Mouse (Mus musculus) CD4-positive helper T cell, adult 2 months (primary cell): ENCODE measurements at regions not wholly inside any gene's neighbourhood (a gene's known extent, or its start where the extent isn't known, plus 50 kb on each side); places are given as distances from the start of the nearest gene placed in this dataset.

ENCODE experiments used
- DNase-seq: peaks from one replicate; pipeline ENCODE4 v3.0.0-alpha.2; 2012; ENCODE audit warnings: low read depth, missing footprints, low spot score

DNA sequence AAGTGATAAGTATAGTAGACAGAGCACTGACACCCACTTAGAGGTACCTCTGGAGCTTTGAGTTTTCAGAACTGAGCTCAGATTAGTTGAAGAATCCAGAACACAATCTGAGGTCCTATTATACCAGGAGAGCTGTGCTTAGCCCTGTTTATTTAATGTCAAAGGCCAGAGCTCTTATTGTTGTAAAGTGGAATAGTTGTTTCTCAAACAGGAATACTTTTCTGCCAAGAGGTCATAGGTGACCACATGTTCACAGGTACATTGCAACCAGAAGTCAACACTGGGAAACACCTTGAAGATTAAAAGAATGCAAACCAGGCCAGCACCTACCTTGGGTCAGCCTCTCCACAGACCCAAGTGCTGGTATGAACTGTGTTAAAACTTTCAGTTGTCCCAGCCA, 291.9 kb upstream of the 4930412O13Rik start:
- DNase-seq, result no peak

DNA sequence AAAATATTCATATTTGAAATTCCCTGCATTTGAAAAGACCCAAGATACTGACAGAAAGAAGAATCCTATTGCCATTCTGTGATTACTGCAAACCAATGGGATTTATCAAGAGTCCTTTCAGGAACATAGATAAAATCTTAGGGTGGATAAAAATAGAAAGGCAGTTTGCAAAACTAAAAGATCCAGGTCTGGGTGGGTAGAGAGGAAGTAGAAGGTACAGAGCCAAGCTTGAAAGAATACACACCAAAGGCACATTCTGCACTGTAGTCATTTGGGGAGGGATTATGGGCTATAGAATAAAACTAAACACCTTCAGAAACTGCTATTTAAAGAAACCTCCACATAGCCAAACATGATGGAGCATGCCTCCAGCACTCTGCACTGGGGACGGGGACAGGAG, 288.5 kb upstream of the 4930412O13Rik start:
- DNase-seq, result no peak

DNA sequence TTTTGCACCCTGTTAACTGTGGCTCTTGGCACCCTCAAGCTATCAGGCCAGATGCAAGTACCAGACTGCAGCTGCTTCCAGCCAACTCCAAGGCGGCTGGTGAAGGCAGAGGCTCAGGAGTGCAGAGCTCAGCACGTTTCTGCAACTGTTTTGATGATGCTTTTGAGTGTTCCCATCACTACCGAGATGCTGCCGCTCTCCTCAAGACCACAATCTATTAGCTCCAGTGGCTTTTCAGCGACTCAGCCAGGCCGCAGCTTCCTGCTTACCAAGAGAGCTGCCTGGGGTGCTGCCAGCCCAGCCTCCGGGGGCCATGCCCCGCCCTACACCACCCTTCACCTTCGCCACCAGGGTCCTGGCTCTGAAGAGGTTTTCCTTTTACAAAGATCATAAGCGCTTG, 287.1 kb upstream of the 4930412O13Rik start:
- DNase-seq, result peak; percentile 95

DNA sequence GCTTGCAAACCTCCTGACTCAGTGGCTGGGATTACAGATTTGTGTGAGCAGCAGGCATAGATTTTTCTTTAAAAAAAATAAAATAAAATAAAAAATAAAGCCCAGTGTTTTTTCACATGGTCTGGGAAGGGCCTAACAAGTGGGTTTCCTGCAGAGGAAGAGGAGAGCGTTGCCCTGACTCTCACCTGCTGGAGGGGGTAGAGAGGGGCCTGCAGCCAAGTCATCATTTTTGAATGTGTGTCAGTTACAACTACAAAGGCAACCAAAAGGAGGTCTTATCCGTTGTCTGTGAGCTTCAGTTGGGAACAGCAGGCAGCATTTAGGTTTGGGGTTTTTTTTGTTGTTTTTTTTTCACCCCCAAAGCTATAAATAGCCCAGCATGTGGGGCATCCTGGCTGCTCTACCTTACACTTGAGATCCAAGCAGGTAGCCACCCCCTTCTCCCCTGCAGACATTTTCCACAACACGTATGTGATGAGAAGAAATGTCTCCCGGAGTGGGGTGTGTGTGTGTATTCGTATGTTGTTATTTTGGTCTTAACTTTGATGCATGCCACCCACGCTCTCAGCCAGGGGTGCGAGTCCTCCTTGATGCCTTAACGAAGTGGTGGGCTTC, 285.7 kb upstream of the 4930412O13Rik start:
- DNase-seq, result peak; percentile 77

DNA sequence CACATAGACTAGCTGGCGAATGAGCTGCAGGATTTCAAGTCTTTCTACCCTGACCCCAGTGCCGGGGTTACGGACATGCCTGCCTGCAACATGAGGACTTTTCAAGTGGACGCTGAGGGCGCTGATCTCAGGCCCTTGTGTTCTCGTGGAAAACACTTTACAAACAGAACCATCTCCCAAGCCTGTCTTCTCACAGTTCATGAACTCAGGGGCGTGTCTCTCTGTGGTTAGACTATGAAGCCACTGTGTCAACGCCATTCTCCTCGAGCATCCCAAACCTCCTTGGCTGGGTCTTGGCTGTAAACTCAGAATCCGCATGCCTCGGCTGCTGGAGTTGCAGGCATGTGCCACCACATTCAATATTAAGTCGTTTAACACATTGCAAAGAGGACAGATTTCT, 284.9 kb upstream of the 4930412O13Rik start:
- peak; percentile 52 for DNase-seq

DNA sequence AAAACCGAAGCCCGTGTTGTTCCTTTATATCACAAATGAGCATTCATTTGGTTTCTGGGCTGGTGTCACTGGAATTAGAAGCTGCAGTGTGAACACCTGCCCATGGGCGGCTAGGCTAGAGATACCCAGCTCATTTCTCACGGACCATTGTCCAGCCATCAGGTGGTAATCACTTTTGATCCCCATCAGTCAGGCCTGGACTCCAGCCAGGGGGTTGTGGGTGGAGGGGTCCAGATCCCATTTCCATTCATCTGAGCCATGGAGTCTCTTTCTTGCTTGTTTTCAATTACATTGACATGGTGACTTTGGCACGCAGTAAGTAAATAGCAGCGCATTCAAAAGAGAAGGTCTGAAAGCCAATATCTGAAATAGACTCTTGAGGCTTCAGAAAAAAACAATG, 276.1 kb upstream of the 4930412O13Rik start:
- DNase-seq, result no peak

DNA sequence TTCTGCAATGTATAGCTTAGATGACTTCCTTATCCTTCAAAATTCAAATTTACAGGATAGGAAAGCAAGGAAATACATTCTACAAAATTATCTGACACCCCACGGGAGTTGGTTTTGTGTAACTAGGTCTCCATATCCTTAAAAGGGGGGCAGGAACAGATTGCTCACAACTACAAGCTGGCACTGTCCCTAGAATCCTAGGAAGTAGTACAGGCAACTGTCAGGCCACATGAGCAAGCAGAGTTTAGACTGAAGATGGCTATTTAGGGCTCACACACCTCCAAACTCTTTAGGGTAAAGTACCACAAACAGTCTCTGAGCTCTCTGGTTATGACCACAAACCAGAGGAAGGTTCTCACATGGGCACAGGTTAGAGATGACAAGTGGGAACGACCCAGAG, 273.5 kb upstream of the 4930412O13Rik start:
- DNase-seq, result no peak

DNA sequence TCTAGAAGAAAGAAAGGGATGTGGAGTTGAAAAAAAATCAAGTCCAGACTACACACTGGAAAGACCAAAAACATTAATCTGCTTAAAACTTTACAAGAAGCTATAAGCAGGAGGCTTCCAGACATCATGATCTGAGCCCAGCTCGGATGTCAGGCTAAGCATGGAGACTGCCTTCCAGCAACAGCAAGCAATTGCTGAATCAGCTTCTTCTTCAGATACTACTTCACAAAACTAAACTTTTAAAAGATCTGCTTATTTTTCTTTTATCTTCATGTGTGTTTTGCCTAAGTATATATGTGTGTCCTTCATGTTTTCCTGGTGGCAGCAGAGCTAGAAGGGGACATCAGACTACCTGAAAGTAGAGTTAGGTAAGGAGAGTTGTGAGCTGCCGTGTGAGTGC, 266.6 kb upstream of the 4930412O13Rik start:
- no peak for DNase-seq

DNA sequence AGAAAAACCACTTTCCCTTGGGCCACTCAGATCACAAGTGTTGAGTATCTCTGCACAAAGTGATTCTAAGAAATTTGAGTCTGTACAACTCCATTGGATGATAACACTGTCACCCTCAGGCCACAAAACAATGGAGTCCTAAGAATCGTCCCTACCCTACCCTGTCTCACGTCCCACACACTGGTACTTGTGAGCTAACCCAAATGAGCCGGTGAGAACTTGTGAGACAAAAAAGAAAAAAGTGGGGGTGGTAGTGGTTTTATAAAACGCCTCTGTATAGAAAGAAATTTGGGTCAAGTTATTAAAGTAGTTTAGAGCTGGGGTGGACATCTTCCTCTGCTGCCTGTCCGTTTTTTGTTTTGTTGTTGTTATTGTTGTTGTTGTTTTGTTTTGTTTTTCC, 264.8 kb upstream of the 4930412O13Rik start:
- DNase-seq, result no peak

DNA sequence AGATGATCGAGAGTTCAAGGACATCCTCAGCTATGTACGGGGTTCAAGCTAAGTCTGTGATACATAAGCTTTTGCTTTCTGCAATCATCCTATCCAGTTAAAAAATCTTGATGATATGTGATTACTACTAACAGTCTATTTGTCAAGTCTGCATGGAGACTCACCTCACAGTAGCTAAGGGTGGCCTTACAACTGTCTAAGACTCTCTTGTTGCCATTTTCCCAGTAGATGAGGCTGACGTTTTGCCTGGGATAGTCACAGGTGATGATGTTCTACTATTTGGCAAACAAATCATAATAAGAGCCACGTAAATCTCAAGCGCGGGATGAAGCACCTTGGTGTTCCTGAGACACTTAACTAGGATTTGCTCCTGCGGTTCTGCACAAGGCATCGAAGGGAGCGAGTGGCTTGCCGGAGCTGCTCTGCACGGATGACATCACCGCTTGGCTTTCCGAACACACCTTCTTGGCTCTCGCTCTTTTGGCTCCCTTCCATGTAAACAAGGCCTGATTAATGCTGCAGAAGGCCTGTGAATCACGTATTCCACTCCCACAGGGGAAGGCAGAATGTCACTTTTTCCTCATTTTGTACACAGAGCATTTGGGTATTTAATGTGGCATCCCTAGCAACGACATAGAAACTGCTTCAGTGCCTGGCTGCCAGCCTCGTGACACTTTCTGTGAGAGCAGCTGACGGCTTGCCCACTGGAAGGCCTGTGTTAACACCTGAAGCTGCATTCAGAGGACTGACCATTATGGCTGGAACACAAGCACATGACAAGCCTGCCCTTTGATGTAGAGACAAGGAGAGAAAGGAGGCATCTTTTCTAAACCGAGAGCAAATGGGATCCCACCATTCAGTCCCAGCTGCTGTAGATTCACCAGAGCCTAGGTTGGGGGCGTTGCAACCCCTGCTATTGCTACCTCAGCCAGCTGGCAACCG, 260.5 kb upstream of the 4930412O13Rik start:
- DNase-seq, result no peak

DNA sequence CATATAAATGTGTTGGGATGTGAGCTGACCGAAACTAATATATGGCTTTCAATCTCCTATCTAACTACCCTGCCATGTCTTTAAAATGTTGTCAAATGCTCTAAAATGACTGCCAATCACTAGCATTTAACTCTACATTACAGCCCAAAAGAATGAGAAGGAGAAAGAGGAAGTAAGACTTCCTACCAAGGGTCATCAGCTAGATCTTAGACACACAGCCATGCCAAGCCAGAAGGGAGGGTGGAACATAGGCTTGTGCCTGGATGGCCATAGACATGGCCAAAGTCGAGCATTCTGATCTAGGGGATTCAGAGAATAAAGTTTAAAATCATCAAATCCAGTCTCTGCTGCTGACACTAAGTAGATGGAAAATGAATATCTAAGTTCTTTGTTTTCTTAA, 257.4 kb upstream of the 4930412O13Rik start:
- no peak for DNase-seq

DNA sequence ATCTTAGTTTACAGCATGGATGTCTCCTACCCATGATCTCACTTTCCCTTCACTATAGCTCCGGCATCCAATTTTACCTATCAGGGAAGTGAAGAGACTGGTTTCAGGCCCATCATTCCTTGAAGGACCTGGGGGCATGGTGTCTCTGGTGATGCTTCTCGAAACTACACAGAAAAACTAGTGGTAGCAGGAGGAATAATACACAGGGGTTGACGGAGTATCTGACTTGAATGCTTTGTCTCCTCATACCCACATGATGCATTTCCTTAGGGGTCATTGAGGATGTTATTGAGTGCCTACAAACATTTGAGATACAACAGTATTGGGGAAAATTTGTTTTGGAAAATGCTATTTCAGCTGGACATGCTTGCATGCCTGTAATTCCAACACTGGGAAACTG, 253.0 kb upstream of the 4930412O13Rik start:
- DNase-seq, result no peak

DNA sequence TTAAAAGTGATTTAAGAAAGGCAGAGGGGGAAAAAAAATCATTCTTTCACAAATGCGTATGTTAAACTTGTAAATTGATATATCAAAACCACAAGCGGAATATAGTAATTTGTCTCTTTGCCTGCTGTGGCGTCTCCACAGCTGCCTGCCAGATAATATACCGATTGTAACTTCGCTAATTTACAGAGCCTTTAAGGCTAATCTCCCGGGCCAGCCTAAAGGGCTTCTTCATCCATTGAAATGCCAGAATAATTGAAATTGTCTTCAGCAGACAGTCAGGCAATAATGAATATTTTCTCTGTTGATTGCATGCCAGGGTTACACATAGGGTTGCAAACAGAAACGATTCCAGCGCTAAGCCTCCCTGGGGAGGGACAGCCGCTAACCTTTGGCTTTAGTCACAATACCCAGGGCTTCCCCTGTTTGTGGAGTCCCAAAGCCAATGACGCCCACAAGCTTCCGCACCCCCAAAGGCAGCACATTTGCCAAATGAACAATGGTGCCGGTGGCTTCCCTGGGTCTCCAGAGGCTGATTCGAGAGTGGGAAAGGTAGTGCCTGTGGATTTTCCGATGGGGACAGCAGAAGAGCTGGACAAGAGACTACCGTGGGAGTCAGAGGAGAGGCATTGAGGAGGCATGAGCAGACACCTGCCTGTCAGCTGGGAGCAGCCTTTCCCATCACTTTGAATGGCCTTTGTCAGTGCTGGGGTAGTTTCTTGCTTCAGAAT, 248.2 kb upstream of the 4930412O13Rik start:
- no peak for DNase-seq

DNA sequence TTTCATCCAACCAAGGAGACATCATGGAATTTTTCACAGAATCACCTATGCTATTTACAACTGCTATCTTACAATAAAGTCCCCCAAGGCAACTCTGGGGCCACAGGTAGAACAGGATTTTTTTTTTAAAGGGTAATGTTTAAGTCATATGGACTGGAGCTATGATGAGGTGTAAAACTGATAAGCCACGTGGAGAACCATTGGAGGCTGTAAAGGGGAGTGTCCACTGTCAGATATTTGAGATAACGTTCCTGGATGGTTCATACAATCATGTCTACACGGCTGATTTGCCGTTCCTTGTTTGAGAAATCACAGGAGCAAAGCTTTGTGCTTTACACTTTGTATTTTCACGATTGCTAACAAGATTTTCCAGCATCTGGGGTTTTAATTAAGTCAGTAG, 241.8 kb upstream of the 4930412O13Rik start:
- DNase-seq, result no peak

DNA sequence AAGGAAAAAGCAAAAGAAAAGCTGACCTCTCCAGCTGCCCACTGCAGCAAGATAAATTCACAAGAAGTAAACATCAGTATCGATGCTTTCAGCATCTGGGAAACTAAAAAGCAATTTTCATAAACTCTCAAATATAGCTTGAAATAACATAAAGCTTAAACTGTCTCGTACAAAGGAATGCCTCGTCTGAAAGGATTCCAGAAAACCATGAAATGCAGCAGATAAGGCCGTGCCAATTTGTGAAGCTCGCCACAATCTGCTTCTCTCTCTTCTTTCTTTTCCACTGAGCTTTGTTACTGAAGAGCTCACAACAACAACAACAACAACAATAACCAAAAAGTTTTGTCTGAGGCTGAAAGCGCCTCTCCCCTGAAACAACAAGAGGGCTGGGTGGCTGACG, 239.4 kb upstream of the 4930412O13Rik start:
- DNase-seq, result no peak

DNA sequence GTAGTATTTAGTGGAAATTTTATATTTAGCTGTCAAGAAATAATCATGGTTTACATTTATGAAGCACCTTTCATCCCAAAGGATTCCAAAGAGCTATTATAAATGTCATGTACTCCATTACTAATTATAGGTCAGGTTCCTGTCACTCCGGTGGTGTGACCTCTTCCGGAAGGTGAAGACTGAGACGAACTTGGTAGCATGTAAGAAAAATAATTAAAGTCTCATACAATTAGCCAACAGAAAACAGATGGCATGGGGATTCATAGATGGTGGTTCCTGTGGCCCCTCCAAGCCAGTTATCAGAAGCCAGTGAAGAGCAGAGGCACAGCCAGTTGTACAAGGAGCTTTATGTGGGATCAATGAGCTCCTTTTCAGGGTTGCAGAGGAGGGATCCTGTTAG, 238.6 kb upstream of the 4930412O13Rik start:
- DNase-seq, result no peak

DNA sequence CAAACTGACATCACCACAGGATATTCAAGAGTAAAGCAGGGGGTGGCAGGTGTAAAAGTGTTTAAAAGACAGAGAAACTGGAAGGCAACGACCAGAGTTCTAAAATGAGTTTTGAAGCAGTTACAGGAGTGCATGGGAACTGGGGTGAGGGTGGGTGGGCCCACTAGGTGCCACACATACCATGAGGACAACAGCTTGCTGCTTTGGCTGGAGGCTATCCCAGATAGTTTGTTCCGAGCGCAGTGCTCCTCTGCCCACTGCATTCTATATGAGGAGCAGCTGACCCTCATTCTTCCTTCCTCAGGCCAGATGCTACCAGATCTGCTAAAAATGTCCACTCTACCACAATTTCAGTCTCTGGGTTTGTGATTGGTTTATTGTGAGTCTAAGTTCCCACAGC, 234.6 kb upstream of the 4930412O13Rik start:
- no peak for DNase-seq

DNA sequence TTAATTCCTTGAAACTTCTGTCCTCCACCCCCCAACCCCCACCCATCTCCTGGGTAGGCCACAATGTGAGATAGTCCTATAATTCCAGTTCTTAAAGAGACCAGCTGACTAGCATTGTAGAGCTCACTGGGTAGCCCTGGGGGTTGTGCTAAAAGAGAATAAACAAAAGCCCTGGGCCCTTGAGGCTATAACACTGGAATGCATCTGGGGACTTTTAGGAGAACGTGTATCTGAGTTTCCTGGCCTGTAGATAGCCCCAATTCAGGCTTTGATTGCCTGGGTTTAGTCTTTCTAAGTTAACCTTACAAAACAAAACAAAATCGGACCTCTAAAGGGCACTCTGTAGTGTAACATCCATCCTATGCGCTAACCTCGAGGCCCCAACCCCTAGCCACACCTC, 234.1 kb upstream of the 4930412O13Rik start:
- no peak for DNase-seq

DNA sequence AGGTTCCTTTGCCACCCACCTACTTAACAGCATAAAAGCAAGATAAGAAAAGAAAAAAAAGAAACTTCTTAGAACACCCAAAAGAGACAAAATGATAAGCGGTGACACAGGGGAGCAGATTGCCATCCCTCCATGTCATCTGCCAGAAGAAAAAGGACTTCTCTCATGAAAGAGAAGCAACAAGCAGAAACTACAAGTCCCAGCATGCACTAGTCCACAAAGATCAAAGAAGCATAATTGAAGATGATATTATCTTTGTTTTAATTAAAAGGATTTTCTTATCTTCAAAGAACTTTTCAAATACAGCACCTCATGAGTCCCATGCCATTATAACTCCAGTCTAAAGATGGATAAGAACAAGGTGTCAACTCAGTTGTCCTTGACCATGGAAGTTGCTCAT, 231.0 kb upstream of the 4930412O13Rik start:
- DNase-seq, result no peak

DNA sequence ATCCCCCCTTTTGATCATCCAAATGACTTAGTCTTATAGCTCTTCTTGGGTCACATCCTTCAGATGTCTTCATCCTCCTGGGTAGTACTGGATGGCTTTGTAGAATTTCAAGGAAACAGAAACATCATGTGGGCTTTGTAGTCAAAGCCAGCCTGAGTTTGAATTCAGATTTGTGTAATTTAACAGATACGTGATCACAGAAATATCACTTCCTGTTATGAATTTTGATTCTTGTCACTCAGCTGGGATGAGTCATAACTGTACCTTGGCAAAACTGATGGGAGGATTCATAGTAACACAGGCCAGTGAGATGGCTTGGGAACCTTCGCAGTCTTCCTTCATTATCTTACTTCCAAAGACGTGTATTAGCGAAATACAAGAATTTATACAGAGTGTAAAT, 222.2 kb upstream of the 4930412O13Rik start:
- DNase-seq, result peak; percentile 43

DNA sequence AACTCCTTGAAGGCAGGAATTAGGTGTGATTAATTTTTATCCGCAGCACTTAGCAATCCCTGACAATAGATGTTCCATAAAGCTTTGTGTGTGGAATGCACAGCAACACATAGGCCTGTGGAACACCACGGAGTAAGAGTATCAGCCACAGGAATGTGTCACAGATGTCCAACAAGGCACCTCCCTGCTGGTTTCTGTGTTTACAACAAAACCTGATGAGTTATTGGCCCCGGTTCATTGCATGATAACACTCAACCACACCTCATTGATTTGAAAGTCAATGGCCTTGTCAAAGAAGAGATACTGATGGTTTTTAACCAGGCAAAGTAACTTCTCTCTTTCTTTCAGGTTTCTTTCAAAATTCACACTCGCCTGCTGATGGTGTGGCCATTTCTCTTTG, 211.4 kb upstream of the 4930412O13Rik start:
- DNase-seq, result no peak

DNA sequence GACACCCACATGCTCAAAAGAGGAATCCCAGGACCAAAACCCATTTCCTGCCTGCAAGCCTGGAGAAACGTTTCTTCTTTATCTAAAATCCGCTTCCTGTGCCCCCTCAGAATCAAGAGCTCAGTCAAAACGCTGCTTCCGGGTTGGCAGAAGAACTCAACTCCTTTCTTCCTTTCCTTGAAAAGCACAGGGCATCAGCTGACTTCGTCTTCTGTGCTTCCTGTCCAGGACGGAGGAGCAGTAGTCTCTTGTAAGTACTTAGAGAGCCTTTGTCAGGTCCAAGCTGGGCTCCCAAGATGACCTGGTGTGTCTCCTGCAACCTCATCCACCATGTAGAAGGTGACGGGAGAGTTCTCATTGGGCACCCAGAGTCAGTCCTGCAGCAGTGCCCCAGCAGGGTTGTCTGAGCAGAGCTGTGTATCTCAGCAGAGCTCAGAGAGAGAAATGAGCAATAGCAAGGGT, 199.3 kb upstream of the 4930412O13Rik start:
- DNase-seq, result peak; percentile 83
